Mouse (Mus musculus) bone marrow, adult 2 months (tissue): ENCODE data around the gene Sfswap.

ENCODE experiments used
- CTCF ChIP-seq: fragments of 200-500 bp; IDR thresholded peaks from 2 replicates; pipeline ENCODE4 v1.5.1; 2011; ENCODE audit warnings: low read length, control low read depth; ENCODE audit not compliant: control insufficient read depth, insufficient read depth
- POLR2A ChIP-seq: fragments of 200-500 bp; IDR thresholded peaks from 2 replicates; pipeline ENCODE4 v1.6.1; 2011; ENCODE audit warnings: low read depth, mild to moderate bottlenecking, control low read depth, low read length, borderline replicate concordance; ENCODE audit not compliant: control insufficient read depth

- TF ChIP-seq CTCF (no peak), POLR2A (no peak)
Observed at GRCm38 (mm10) chr5:129538826-129539225, 37.8 kb downstream of the Sfswap start.
